Mouse (Mus musculus): Measurements from ENCODE around the gene Abhd16b. TPM values are rescaled to one million over a fixed set of nuclear protein-coding genes. Genes with fewer than 3 reads are reported as not detected.

The Abhd16b gene
- polyA plus RNA-seq, 1 experiment from 2014 or later = not detected

Other genes starting within 250 kb of the Abhd16b start
- 21.0 and 22.5 TPM in 2 replicates for gene Gmeb2, start 205.2 kb upstream of the Abhd16b start, polyA plus RNA-seq (2016; fragmentation: Nextera tagmentation; extraction: Ambion mirVana)
- gene Stmn3, start 178.7 kb upstream of the Abhd16b start, polyA plus RNA-seq (2016; fragmentation: Nextera tagmentation; extraction: Ambion mirVana) = 0.56 and 5.2 TPM in 2 replicates
- gene Rtel1, start 173.5 kb upstream of the Abhd16b start, polyA plus RNA-seq (2016; fragmentation: Nextera tagmentation; extraction: Ambion mirVana) = 58.8 and 69.9 TPM in 2 replicates
- gene Zgpat, start 128.3 kb upstream of the Abhd16b start, polyA plus RNA-seq (2016; fragmentation: Nextera tagmentation; extraction: Ambion mirVana) = 54.9 and 59.4 TPM in 2 replicates
- 77.1 and 79.5 TPM in 2 replicates for gene Arfrp1, start 127.8 kb upstream of the Abhd16b start, polyA plus RNA-seq (2016; fragmentation: Nextera tagmentation; extraction: Ambion mirVana)
- gene Lime1, start 113.1 kb upstream of the Abhd16b start, polyA plus RNA-seq (2016; fragmentation: Nextera tagmentation; extraction: Ambion mirVana) = 29.9 and 35.2 TPM in 2 replicates
- 8.3 and 9.1 TPM in 2 replicates for gene Zbtb46, start 33.8 kb upstream of the Abhd16b start, polyA plus RNA-seq (2016; fragmentation: Nextera tagmentation; extraction: Ambion mirVana)
- gene Tpd52l2, start 3.9 kb downstream of the Abhd16b start, polyA plus RNA-seq (2016; fragmentation: Nextera tagmentation; extraction: Ambion mirVana) = 151 and 165 TPM in 2 replicates
- 90.6 and 91.0 TPM in 2 replicates for gene Dnajc5, start 27.3 kb downstream of the Abhd16b start, polyA plus RNA-seq (2016; fragmentation: Nextera tagmentation; extraction: Ambion mirVana)
- 37.9 and 47.6 TPM in 2 replicates for gene Uckl1, start 91.7 kb downstream of the Abhd16b start, polyA plus RNA-seq (2016; fragmentation: Nextera tagmentation; extraction: Ambion mirVana)
- 78.0 and 79.3 TPM in 2 replicates for gene Prpf6, start 98.7 kb downstream of the Abhd16b start, polyA plus RNA-seq (2016; fragmentation: Nextera tagmentation; extraction: Ambion mirVana)
- gene Zfp512b, start 99.6 kb downstream of the Abhd16b start, polyA plus RNA-seq (2016; fragmentation: Nextera tagmentation; extraction: Ambion mirVana) = 63.5 and 69.0 TPM in 2 replicates
- gene Samd10, start 106.0 kb downstream of the Abhd16b start, polyA plus RNA-seq (2016; fragmentation: Nextera tagmentation; extraction: Ambion mirVana) = 11.6 and 13.0 TPM in 2 replicates
- gene Gm29797, start 163.8 kb downstream of the Abhd16b start, polyA plus RNA-seq (2016; fragmentation: Nextera tagmentation; extraction: Ambion mirVana) = 0.29 and 0.58 TPM in 2 replicates
- gene Sox18, start 178.4 kb downstream of the Abhd16b start, polyA plus RNA-seq (2016; fragmentation: Nextera tagmentation; extraction: Ambion mirVana) = 22.4 and 23.4 TPM in 2 replicates
- 31.6 and 33.3 TPM in 2 replicates for gene Tcea2, start 187.1 kb downstream of the Abhd16b start, polyA plus RNA-seq (2016; fragmentation: Nextera tagmentation; extraction: Ambion mirVana)
- 71.0 and 88.8 TPM in 2 replicates for gene Rgs19, start 200.8 kb downstream of the Abhd16b start, polyA plus RNA-seq (2016; fragmentation: Nextera tagmentation; extraction: Ambion mirVana)
- gene Lkaaear1, start 205.2 kb downstream of the Abhd16b start, polyA plus RNA-seq (2016; fragmentation: Nextera tagmentation; extraction: Ambion mirVana) = not detected in 2 replicates
- 0.90 and 1.2 TPM in 2 replicates for gene Oprl1, start 221.8 kb downstream of the Abhd16b start, polyA plus RNA-seq (2016; fragmentation: Nextera tagmentation; extraction: Ambion mirVana)